Mouse (Mus musculus): ENCODE results near the gene Mbd3. TPM values are rescaled to one million over a fixed set of nuclear protein-coding genes. Genes with fewer than 3 reads are reported as not detected.

Mbd3 gene
- polyA plus RNA-seq, 1 experiment from 2014 or later: 327 TPM

GRCm38 (mm10) chr10:80421208-80421607, 21.9 kb upstream of the Mbd3 start:
- H3K4me3 ChIP-seq (replicated peaks): no peak overlapping the region
- WGBS: 94% methylated on average over 8 of the region's 8 CpGs
- H3K4me2 ChIP-seq: no peak overlapping the region
- no peak overlapping the region for H3K9ac ChIP-seq
- no peaks in the 10 kb centered on the region for H3K9me3 ChIP-seq
- peaks cover 96% of the 10 kb centered on the region for H3K36me3 ChIP-seq (replicated peaks)
- no peak for ATAC-seq (ENCODE audit: low FRiP score)
- H3K27me3 ChIP-seq: no peaks in the 10 kb centered on the region
- H3K4me1 ChIP-seq: peaks cover 40% of the 10 kb centered on the region
- peak overlapping the region; percentile 62 for H3K27ac ChIP-seq

- Histone ChIP-seq H3K4me2 (no peak overlapping the region), H3K4me3 (replicated peaks) (no peak overlapping the region), H3K36me3 (replicated peaks) (peaks cover 96% of the 10 kb centered on the region), H3K27ac (no peak overlapping the region; the same call in 1 of the 2 replicates), H3K4me1 (peaks cover 40% of the 10 kb centered on the region), H3K27me3 (no peaks in the 10 kb centered on the region), H3K9me3 (no peaks in the 10 kb centered on the region), H3K9ac (no peak overlapping the region)
- ATAC-seq (ENCODE audit: low FRiP score): no peak
- WGBS: 90% methylated on average over 10 of the region's 10 CpGs
Observed at GRCm38 (mm10) chr10:80420729-80421128, 21.4 kb upstream of the Mbd3 start.

- Histone ChIP-seq H3K4me1 (peaks cover 37% of the 10 kb centered on the region), H3K4me2 (no peak overlapping the region), H3K9me3 (no peaks in the 10 kb centered on the region), H3K4me3 (replicated peaks) (no peak overlapping the region), H3K9ac (no peak overlapping the region), H3K27me3 (no peaks in the 10 kb centered on the region), H3K36me3 (replicated peaks) (peaks cover 96% of the 10 kb centered on the region), H3K27ac (peak overlapping the region; percentile 78)
- WGBS: 86% methylated on average over 8 of the region's 8 CpGs
- ATAC-seq (ENCODE audit: low FRiP score): no peak
Observed at GRCm38 (mm10) chr10:80419419-80419818, 20.1 kb upstream of the Mbd3 start.

DNA sequence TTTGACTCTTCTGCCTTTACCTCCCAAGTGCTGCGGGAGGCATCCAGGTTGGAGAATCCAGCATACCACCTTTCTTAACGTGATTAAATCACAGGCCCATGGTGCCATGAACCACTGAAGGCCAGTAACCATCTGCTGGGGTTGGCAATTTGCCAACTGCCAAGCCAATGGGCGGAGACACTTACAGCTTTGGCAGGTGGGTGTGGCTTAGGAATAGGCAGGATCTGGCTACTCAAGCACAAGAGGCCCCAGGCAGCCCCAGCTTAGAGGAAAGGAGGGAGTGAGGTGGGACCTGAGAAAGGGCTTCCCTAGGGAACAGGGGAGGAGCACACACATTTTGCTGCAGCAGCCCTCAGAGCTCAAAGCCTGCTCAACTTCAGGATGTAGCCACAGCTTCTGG, 19.0 kb upstream of the Mbd3 start:
- no peak overlapping the region for H3K4me2 ChIP-seq
- peaks cover 28% of the 10 kb centered on the region for H3K4me1 ChIP-seq
- peak; percentile 40; the same call in 1 of the 2 replicates for ATAC-seq (ENCODE audit: low FRiP score)
- no peaks in the 10 kb centered on the region for H3K9me3 ChIP-seq
- peaks cover 98% of the 10 kb centered on the region for H3K36me3 ChIP-seq (replicated peaks)
- no peaks in the 10 kb centered on the region for H3K27me3 ChIP-seq
- 49% methylated on average over 3 of the region's 3 CpGs for WGBS
- H3K9ac ChIP-seq: no peak overlapping the region
- H3K27ac ChIP-seq: peak overlapping the region; percentile 78
- no peak overlapping the region for H3K4me3 ChIP-seq (replicated peaks)

GRCm38 (mm10) chr10:80417841-80418240, 18.5 kb upstream of the Mbd3 start:
- Histone ChIP-seq H3K9me3 (no peaks in the 10 kb centered on the region), H3K27me3 (no peaks in the 10 kb centered on the region), H3K27ac (no peak overlapping the region; the same call in 1 of the 2 replicates), H3K9ac (no peak overlapping the region), H3K4me3 (replicated peaks) (no peak overlapping the region), H3K4me1 (peaks cover 28% of the 10 kb centered on the region), H3K4me2 (no peak overlapping the region), H3K36me3 (replicated peaks) (peaks cover 100% of the 10 kb centered on the region)
- 92% methylated on average over 1 of the region's 1 CpGs for WGBS
- peak; percentile 2; the same call in 1 of the 2 replicates for ATAC-seq (ENCODE audit: low FRiP score)

GRCm38 (mm10) chr10:80417371-80417770, 18.0 kb upstream of the Mbd3 start:
- Histone ChIP-seq H3K9me3 (no peaks in the 10 kb centered on the region), H3K36me3 (replicated peaks) (peaks cover 100% of the 10 kb centered on the region), H3K4me2 (no peak overlapping the region), H3K27ac (peak overlapping the region; percentile 46; the same call in 1 of the 2 replicates), H3K27me3 (no peaks in the 10 kb centered on the region), H3K9ac (no peak overlapping the region), H3K4me1 (peaks cover 26% of the 10 kb centered on the region), H3K4me3 (replicated peaks) (no peak overlapping the region)
- ATAC-seq (ENCODE audit: low FRiP score): no peak
- 91% methylated on average over 10 of the region's 10 CpGs for WGBS

- no peak for ATAC-seq (ENCODE audit: low FRiP score)
- Histone ChIP-seq H3K4me3 (replicated peaks) (no peak overlapping the region), H3K4me1 (peaks cover 25% of the 10 kb centered on the region)
Observed at GRCm38 (mm10) chr10:80415566-80415965, 16.2 kb upstream of the Mbd3 start.

GRCm38 (mm10) chr10:80412656-80413541, 13.5 kb upstream of the Mbd3 start:
- H3K27me3 ChIP-seq: no peaks in the 10 kb centered on the region
- no peak overlapping the region for H3K4me3 ChIP-seq (replicated peaks)
- no peak overlapping the region for H3K27ac ChIP-seq
- peaks cover 88% of the 10 kb centered on the region for H3K36me3 ChIP-seq (replicated peaks)
- H3K4me2 ChIP-seq: no peak overlapping the region
- ATAC-seq (ENCODE audit: low FRiP score): no peak
- H3K9ac ChIP-seq: no peak overlapping the region
- 84% methylated on average over 44 of the region's 44 CpGs for WGBS
- H3K4me1 ChIP-seq: peaks cover 2% of the 10 kb centered on the region; the same call in 1 of the 2 replicates
- H3K9me3 ChIP-seq: no peaks in the 10 kb centered on the region

More at GRCm38 (mm10) chr10:80415566-80415965, 16.2 kb upstream of the Mbd3 start:
- Histone ChIP-seq H3K36me3 (replicated peaks) (peaks cover 100% of the 10 kb centered on the region), H3K4me2 (no peak overlapping the region), H3K27ac (no peak overlapping the region), H3K9me3 (no peaks in the 10 kb centered on the region), H3K9ac (no peak overlapping the region), H3K27me3 (no peaks in the 10 kb centered on the region)
- WGBS: 94% methylated on average over 7 of the region's 7 CpGs

GRCm38 (mm10) chr10:80407924-80408323, 8.6 kb upstream of the Mbd3 start:
- peaks cover 53% of the 10 kb centered on the region for H3K36me3 ChIP-seq (replicated peaks)

GRCm38 (mm10) chr10:80406684-80407501, 7.5 kb upstream of the Mbd3 start, which contains the start of gene Uqcr11:
TSS of gene Uqcr11 (minus strand) at chr10:80406830.
- ATAC-seq (ENCODE audit: low FRiP score): peak; percentile 76
- Histone ChIP-seq H3K27ac (peak within 1 kb of the TSS; percentile 83), H3K36me3 (replicated peaks) (peaks cover 51% of the 10 kb centered on the region), H3K4me1 (peaks cover 31% of the 10 kb centered on the region), H3K9ac (peak within 1 kb of the TSS; percentile 83), H3K4me3 (replicated peaks) (peak within 1 kb of the TSS; percentile 90), H3K9me3 (peaks cover 5% of the 10 kb centered on the region; the same call in 1 of the 2 replicates), H3K27me3 (no peaks in the 10 kb centered on the region), H3K4me2 (peak within 1 kb of the TSS; percentile 93)
- 3% methylated on average over 27 of the region's 27 CpGs for WGBS

More at GRCm38 (mm10) chr10:80407924-80408323, 8.6 kb upstream of the Mbd3 start:
- peaks cover 31% of the 10 kb centered on the region for H3K4me1 ChIP-seq
- H3K27ac ChIP-seq: no peak overlapping the region
- H3K9ac ChIP-seq: no peak overlapping the region
- WGBS: 48% methylated on average over 4 of the region's 4 CpGs
- ATAC-seq (ENCODE audit: low FRiP score): no peak
- no peaks in the 10 kb centered on the region for H3K27me3 ChIP-seq
- no peak overlapping the region for H3K4me2 ChIP-seq
- H3K4me3 ChIP-seq (replicated peaks): no peak overlapping the region
- peaks cover 5% of the 10 kb centered on the region; the same call in 1 of the 2 replicates for H3K9me3 ChIP-seq

DNA sequence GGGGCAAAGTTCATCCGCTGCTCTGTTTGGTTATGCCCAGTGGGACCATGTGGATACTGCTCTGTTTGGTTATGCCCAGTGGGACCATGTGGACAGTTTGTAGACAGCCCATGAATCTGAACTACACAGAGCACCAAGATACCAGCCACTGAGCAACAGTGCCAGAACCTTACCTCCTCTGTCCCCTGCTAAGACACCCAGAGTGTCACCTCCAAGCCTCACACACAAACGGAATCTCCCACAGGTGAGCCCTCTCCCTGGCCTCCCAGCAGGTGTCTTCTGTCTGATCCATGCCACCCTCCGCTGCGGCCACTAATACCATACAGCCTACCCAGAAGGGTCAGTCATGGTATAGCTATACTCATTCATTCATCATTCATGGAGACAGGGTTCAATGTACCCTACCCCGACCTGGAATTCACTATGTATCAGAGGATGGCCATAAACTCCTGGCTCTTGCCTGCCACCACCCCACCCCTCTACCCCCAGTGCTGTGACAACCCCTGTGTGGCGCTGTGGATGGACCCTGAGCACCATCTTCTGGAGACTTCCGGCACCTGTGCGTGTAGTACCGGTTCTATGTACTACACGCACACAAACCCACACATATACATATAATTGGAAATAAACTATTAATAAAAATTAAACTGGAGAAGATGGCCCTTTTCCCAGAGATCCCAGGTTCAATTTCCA, 6.3 kb upstream of the Mbd3 start:
- Histone ChIP-seq H3K27me3 (no peaks in the 10 kb centered on the region), H3K27ac (no peak overlapping the region), H3K4me2 (peak overlapping the region; percentile 93), H3K9ac (peak overlapping the region; percentile 83), H3K4me1 (peaks cover 37% of the 10 kb centered on the region), H3K9me3 (peaks cover 5% of the 10 kb centered on the region; the same call in 1 of the 2 replicates), H3K36me3 (replicated peaks) (peaks cover 48% of the 10 kb centered on the region), H3K4me3 (replicated peaks) (peak overlapping the region; percentile 90)
- no peak for ATAC-seq (ENCODE audit: low FRiP score)
- WGBS: 61% methylated on average over 10 of the region's 10 CpGs

All from forebrain, embryonic 12.5 days (tissue).